Mouse (Mus musculus): ENCODE results near the gene Tyrobp.

- no peak for TF ChIP-seq CTCF (IDR thresholded peaks at IDR 0.05; ENCODE audit: borderline replicate concordance, insufficient read depth, low read length)
- no peak for TF ChIP-seq POLR2A (IDR thresholded peaks at IDR 0.05; ENCODE audit: low read depth, low read length)
Observed at GRCm38 (mm10) chr7:30421175-30421889, 7.8 kb downstream of the Tyrobp start, which contains the start of gene Nfkbid.

All from embryonic fibroblast, embryonic 13.5 days (primary cell).